In the genomic region with DNA sequence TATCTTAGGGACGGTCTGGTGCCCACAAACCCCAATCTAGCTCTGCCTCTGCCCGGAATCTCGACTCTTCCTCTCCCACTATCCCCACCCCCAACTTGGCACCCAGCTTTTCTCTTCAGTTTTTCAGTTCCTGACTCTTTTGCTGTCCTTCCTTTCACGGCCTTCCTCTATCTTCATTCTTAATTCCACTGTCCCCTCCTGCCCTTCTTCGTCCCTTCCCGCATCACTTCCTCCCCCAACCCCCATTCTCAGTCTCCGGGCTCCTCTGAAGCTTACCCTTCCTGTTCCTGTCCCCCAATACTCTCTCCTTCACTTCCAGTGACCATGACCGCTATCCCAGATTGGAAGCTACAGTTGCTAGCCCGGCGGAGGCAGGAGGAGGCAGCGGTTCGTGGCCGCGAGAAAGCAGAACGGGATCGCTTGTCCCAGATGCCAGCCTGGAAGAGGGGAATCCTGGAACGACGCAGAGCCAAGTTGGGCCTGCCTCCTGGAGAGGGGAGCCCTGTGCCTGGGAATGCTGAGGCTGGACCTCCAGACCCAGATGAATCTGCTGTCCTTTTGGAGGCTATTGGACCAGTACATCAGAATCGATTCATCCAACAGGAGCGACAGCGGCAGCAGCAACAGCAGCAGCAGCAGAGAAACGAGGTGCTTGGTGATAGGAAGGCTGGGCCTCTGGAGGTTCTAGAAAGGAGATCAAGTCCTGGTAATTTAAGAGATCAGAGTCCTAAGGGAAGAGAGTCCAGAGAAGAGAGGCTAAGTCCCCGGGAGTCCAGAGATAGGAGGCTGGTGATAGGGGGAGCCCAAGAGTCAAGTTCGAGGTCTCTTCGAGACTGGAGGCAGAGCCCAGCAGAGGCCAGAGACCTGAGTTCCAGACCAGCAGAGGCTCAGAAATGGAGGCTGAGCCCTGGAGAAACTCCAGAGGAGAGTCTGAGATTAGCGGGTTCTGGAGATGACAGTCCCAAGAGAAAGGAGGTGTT, we compare ENCODE assay signal across 8 mouse cellular contexts. TPM values are rescaled to one million over a fixed set of nuclear protein-coding genes. Genes with fewer than 3 reads are reported as not detected.
DNase-seq lines count a peak whose midpoint lies in the region; ATAC-seq and TF ChIP-seq lines count a peak whose summit lies in the region.

No protein-coding gene starts in this region.

- H3K9me3 ChIP-seq in ES-E14 (ENCODE audit: control insufficient read depth, insufficient read depth, low read depth, low read length), result no peaks in the 10 kb centered on the region
- H3K9me3 ChIP-seq in hindbrain, embryonic 13.5 days, result no peaks in the 10 kb centered on the region
- H3K9me3 ChIP-seq in liver, embryonic 13.5 days (replicated peaks), result 0 out of 2 replicates have a peak, but pooled peaks cover 3% of the 10 kb centered on the region

- DNase-seq in 3T3-L1 (ENCODE audit: low read depth, low spot score), result peak; percentile 82
- no peak for DNase-seq in ES-E14 (ENCODE audit: low read depth, low spot score)
- DNase-seq in liver, embryonic 13.5 days, result no peak
- DNase-seq in neural tube, embryonic 10.5 days (ENCODE audit: extremely low spot score, low spot score), result peak; percentile 48
- DNase-seq in yolk sac, embryonic 10.5 days (ENCODE audit: low spot score), result peak; percentile 34
- DNase-seq in cerebellum, adult 11 months, result no peak

- peak overlapping the region; percentile 78 to 91 for H3K4me3 ChIP-seq in ES-E14 (ENCODE audit: insufficient read depth in 1 of 2, low read depth in 1 of 2, low read length in 2 of 2, poor library complexity in 1 of 2, severe bottlenecking in 1 of 2)
- H3K4me3 ChIP-seq in hindbrain, embryonic 13.5 days, result peak overlapping the region; percentile 67
- H3K4me3 ChIP-seq in liver, embryonic 13.5 days (replicated peaks), result peak overlapping the region; percentile 57

- H3K27ac ChIP-seq in ES-E14 (ENCODE audit: insufficient read depth, low read depth, low read length, poor library complexity, severe bottlenecking), result no peak overlapping the region
- H3K27ac ChIP-seq in hindbrain, embryonic 13.5 days, result peak overlapping the region; percentile 98
- peak overlapping the region; percentile 87 for H3K27ac ChIP-seq in liver, embryonic 13.5 days

- H3K4me2 ChIP-seq in hindbrain, embryonic 13.5 days, result peak overlapping the region; percentile 100
- H3K4me2 ChIP-seq in liver, embryonic 13.5 days, result peak overlapping the region; percentile 86

- in situ Hi-C loops in ES-E14 (cut with MboI; ENCODE audit: low sequenced_read_pairs in 2 of 2, unreplicated experiment in 2 of 2), result no loop called here

- H3K9ac ChIP-seq in ES-E14 (ENCODE audit: insufficient read depth, low read depth, low read length, poor library complexity, severe bottlenecking), result peak overlapping the region; percentile 81
- H3K9ac ChIP-seq in hindbrain, embryonic 13.5 days, result peak overlapping the region; percentile 94
- H3K9ac ChIP-seq in liver, embryonic 13.5 days, result peak overlapping the region; percentile 69

- peaks cover 6 to 15% of the 10 kb centered on the region in 2 experiments; a peak in 2 of 4 replicates for H3K4me1 ChIP-seq in ES-E14 (ENCODE audit: control insufficient read depth in 2 of 2, insufficient read depth in 2 of 2, low read length in 2 of 2, poor library complexity in 1 of 2)
- peaks cover 65% of the 10 kb centered on the region for H3K4me1 ChIP-seq in hindbrain, embryonic 13.5 days (replicated peaks)
- peaks cover 68% of the 10 kb centered on the region for H3K4me1 ChIP-seq in liver, embryonic 13.5 days (replicated peaks)

- H3K27me3 ChIP-seq in hindbrain, embryonic 13.5 days, result no peaks in the 10 kb centered on the region
- H3K27me3 ChIP-seq in liver, embryonic 13.5 days, result peaks cover 76% of the 10 kb centered on the region

- ATAC-seq in erythroblast, adult 5-6 weeks (replicated peaks; ENCODE audit: low FRiP score, poor library complexity, severe bottlenecking), result 0 out of 2 replicates have a peak, but pooled peaks have one; percentile 36
- ATAC-seq in hindbrain, embryonic 13.5 days (ENCODE audit: low FRiP score), result no peak; the same call in 1 of the 2 replicates
- no peak for ATAC-seq in liver, embryonic 13.5 days (ENCODE audit: low read depth)

- peaks cover 7% of the 10 kb centered on the region; the same call in 1 of the 2 replicates for H3K36me3 ChIP-seq in ES-E14 (ENCODE audit: control insufficient read depth, insufficient read depth, low read length, poor library complexity, severe bottlenecking)
- H3K36me3 ChIP-seq in hindbrain, embryonic 13.5 days, result peaks cover 9% of the 10 kb centered on the region
- 0 out of 2 replicates have a peak, but pooled peaks cover 3% of the 10 kb centered on the region for H3K36me3 ChIP-seq in liver, embryonic 13.5 days

- WGBS in hindbrain, embryonic 13.5 days, result 10% methylated on average over 26 of the region's 26 CpGs
- 6% methylated on average over 26 of the region's 26 CpGs for WGBS in liver, embryonic 13.5 days (ENCODE audit: insufficient replicate concordance)

TF ChIP-seq in ES-E14, 5 proteins besides CTCF, POLR2A, EP300 and RAD21:
- TF ChIP-seq ZNF384 (IDR thresholded peaks at IDR 0.05; ENCODE audit: low read depth, low read length) (no peak), HCFC1 (IDR thresholded peaks at IDR 0.05; ENCODE audit: borderline replicate concordance, insufficient read depth, low read length) (no peak), CHD2 (IDR thresholded peaks at IDR 0.05; ENCODE audit: low read depth, low read length) (no peak), ZC3H11A (IDR thresholded peaks at IDR 0.05; ENCODE audit: borderline replicate concordance, low read depth, low read length) (no peak), MAFK (IDR thresholded peaks at IDR 0.05; ENCODE audit: insufficient read depth, low read depth, low read length) (no peak)

RNA-seq across cellular contexts. Expression of a gene that starts 1.8 kb away (rescaled TPM):
- 23.2 and 29.9 TPM in 2 replicates for total RNA-seq in ES-E14 (2012; rRNA removed)
- 22.5 and 37.0 TPM in 2 replicates for total RNA-seq in erythroblast, adult 5-6 weeks (2015; ENCODE audit: low replicate concordance)
- total RNA-seq in erythroblast, adult 5-6 weeks (2017; ENCODE audit: low replicate concordance), result 10.3 and 13.4 TPM in 2 replicates
- 26.9 and 30.5 TPM in 2 replicates for polyA plus RNA-seq in hindbrain, embryonic 13.5 days (2015; fragmentation: Nextera tagmentation; extraction: Ambion mirVana)
- 8.0 and 11.8 TPM in 2 replicates for polyA plus RNA-seq in liver, embryonic 13.5 days (2015; fragmentation: Nextera tagmentation; extraction: Ambion mirVana)

RNA-seq across cellular contexts. Expression of a gene that starts 6.1 kb away (rescaled TPM):
- 24.7 and 43.0 TPM in 2 replicates for total RNA-seq in ES-E14 (2012; rRNA removed)
- 12.9 and 15.0 TPM in 2 replicates for total RNA-seq in erythroblast, adult 5-6 weeks (2015; ENCODE audit: low replicate concordance)
- 3.2 and 20.0 TPM in 2 replicates for total RNA-seq in erythroblast, adult 5-6 weeks (2017; ENCODE audit: low replicate concordance)
- 26.4 and 26.9 TPM in 2 replicates for polyA plus RNA-seq in hindbrain, embryonic 13.5 days (2015; fragmentation: Nextera tagmentation; extraction: Ambion mirVana)
- 23.0 and 25.4 TPM in 2 replicates for polyA plus RNA-seq in liver, embryonic 13.5 days (2015; fragmentation: Nextera tagmentation; extraction: Ambion mirVana)

RNA-seq across cellular contexts. Expression of a gene that starts 12.4 kb away (rescaled TPM):
- total RNA-seq in ES-E14 (2012; rRNA removed), result 202 and 391 TPM in 2 replicates
- total RNA-seq in erythroblast, adult 5-6 weeks (2015; ENCODE audit: low replicate concordance), result 38.6 and 56.0 TPM in 2 replicates
- total RNA-seq in erythroblast, adult 5-6 weeks (2017; ENCODE audit: low replicate concordance), result 30.8 and 38.9 TPM in 2 replicates
- polyA plus RNA-seq in hindbrain, embryonic 13.5 days (2015; fragmentation: Nextera tagmentation; extraction: Ambion mirVana), result 28.6 and 35.3 TPM in 2 replicates
- polyA plus RNA-seq in liver, embryonic 13.5 days (2015; fragmentation: Nextera tagmentation; extraction: Ambion mirVana), result 35.2 and 40.3 TPM in 2 replicates

RNA-seq across cellular contexts. Expression of a gene that starts 25.9 kb away (rescaled TPM):
- 23.8 and 31.7 TPM in 2 replicates for total RNA-seq in ES-E14 (2012; rRNA removed)
- total RNA-seq in erythroblast, adult 5-6 weeks (2015; ENCODE audit: low replicate concordance), result 20.4 and 30.9 TPM in 2 replicates
- total RNA-seq in erythroblast, adult 5-6 weeks (2017; ENCODE audit: low replicate concordance), result 12.4 and 16.4 TPM in 2 replicates
- polyA plus RNA-seq in hindbrain, embryonic 13.5 days (2015; fragmentation: Nextera tagmentation; extraction: Ambion mirVana), result 11.0 and 11.3 TPM in 2 replicates
- polyA plus RNA-seq in liver, embryonic 13.5 days (2015; fragmentation: Nextera tagmentation; extraction: Ambion mirVana), result 8.0 and 8.8 TPM in 2 replicates

RNA-seq across cellular contexts. Expression of a gene that starts 29.1 kb away (rescaled TPM):
- 1,077 and 1,157 TPM in 2 replicates for total RNA-seq in ES-E14 (2012; rRNA removed)
- 243 and 249 TPM in 2 replicates for total RNA-seq in erythroblast, adult 5-6 weeks (2015; ENCODE audit: low replicate concordance)
- total RNA-seq in erythroblast, adult 5-6 weeks (2017; ENCODE audit: low replicate concordance), result 216 and 335 TPM in 2 replicates
- polyA plus RNA-seq in hindbrain, embryonic 13.5 days (2015; fragmentation: Nextera tagmentation; extraction: Ambion mirVana), result 1,714 and 1,822 TPM in 2 replicates
- 520 and 547 TPM in 2 replicates for polyA plus RNA-seq in liver, embryonic 13.5 days (2015; fragmentation: Nextera tagmentation; extraction: Ambion mirVana)

Comparison
In these comparisons a context has a peak if more than half of its experiments do, and no peak if none do; other contexts are left out.
1. DNase-seq: peak in 3T3-L1 (single experiment), neural tube, embryonic 10.5 days (single experiment) and yolk sac, embryonic 10.5 days (single experiment); none in ES-E14 (single experiment), liver, embryonic 13.5 days (single experiment) and cerebellum, adult 11 months (single experiment).
2. Peak in every context shown above with its lines, with median percentiles within 50 percentile points of each other: H3K4me3 ChIP-seq and H3K9ac ChIP-seq.